ENCODE assay signal across 32 mouse cellular contexts in the genomic region with DNA sequence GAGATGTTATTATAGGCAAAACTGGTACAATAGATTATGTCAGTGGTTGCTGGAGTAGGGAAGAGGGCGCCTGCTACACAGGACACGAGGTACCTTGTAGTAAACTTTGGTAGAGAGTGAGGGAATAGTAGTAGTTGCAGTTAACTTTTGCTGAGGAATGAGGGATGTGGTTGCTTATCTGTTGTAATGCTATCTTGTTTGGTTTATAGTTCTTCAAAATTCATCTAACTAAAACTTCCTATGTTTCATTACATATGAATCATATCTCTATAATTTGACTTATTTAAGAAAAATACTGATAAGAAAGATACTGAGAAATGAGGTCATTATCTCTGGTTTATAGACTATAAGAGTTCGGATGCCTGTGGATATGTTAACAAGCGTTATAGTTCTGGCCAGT.
"Had no signal": no experiment of that assay in that cellular context is flagged by ENCODE, and none has a peak within 500 bp of the region (broad histone marks: within the 10 kb centered on the region; RNA-seq: fewer than 3 reads in every experiment).

No protein-coding gene starts in this region.

- DNase-seq: heart, postnatal 10 days; heart, postnatal 14 days; heart, postnatal 36 days; heart, postnatal 4 days; kidney, adult 11 months; kidney, adult 18-20 months; kidney, adult 2 months; kidney, adult 8-10 months; kidney, adult 9 months; kidney, postnatal 10 days; kidney, postnatal 14 days; kidney, postnatal 25 days; kidney, postnatal 36 days; kidney, postnatal 4 days; layer of hippocampus, adult 9-11 months; layer of hippocampus, postnatal 36 days had no signal

- H3K4me1 ChIP-seq: heart, embryonic 10.5 days; heart, embryonic 12.5 days; heart, embryonic 13.5 days; heart, embryonic 15.5 days; hindbrain, embryonic 10.5 days; hindbrain, embryonic 12.5 days; hindbrain, embryonic 13.5 days; hindbrain, embryonic 15.5 days; intestine, embryonic 15.5 days; kidney, embryonic 15.5 days had no signal

- H3K4me3 ChIP-seq: heart, embryonic 10.5 days; heart, embryonic 12.5 days; heart, embryonic 13.5 days; heart, embryonic 15.5 days; hindbrain, embryonic 10.5 days; hindbrain, embryonic 12.5 days; hindbrain, embryonic 13.5 days; hindbrain, embryonic 15.5 days; intestine, embryonic 15.5 days; kidney, embryonic 15.5 days; layer of hippocampus, adult 2 months; left cerebral cortex, adult 2 months had no signal

- H3K27ac ChIP-seq: heart, embryonic 10.5 days; heart, embryonic 13.5 days; heart, embryonic 15.5 days; hindbrain, embryonic 10.5 days; hindbrain, embryonic 12.5 days; hindbrain, embryonic 13.5 days; hindbrain, embryonic 14.5 days; hindbrain, embryonic 15.5 days; hindbrain, postnatal 0 days; intestine, embryonic 15.5 days; kidney, embryonic 15.5 days; kidney, postnatal 0 days; layer of hippocampus, adult 2 months; left cerebral cortex, adult 2 months had no signal

- H3K4me2 ChIP-seq: heart, embryonic 11.5 days; heart, embryonic 12.5 days; heart, embryonic 13.5 days; heart, embryonic 15.5 days; hindbrain, embryonic 12.5 days; hindbrain, embryonic 13.5 days; hindbrain, embryonic 14.5 days; hindbrain, embryonic 15.5 days; intestine, embryonic 15.5 days; kidney, embryonic 15.5 days had no signal

- H3K9me3 ChIP-seq: heart, embryonic 10.5 days; heart, embryonic 12.5 days; heart, embryonic 13.5 days; heart, embryonic 15.5 days; hindbrain, embryonic 10.5 days; hindbrain, embryonic 12.5 days; hindbrain, embryonic 13.5 days; hindbrain, embryonic 15.5 days; intestine, embryonic 15.5 days; kidney, embryonic 15.5 days had no signal

- H3K27me3 ChIP-seq: heart, embryonic 12.5 days; heart, embryonic 13.5 days; heart, embryonic 15.5 days; hindbrain, embryonic 12.5 days; hindbrain, embryonic 13.5 days; hindbrain, embryonic 15.5 days; intestine, embryonic 15.5 days; kidney, embryonic 15.5 days had no signal

- H3K9ac ChIP-seq: heart, embryonic 12.5 days; heart, embryonic 13.5 days; heart, embryonic 15.5 days; hindbrain, embryonic 12.5 days; hindbrain, embryonic 13.5 days; hindbrain, embryonic 14.5 days; hindbrain, embryonic 15.5 days; intestine, embryonic 15.5 days; kidney, embryonic 15.5 days had no signal
